Comparison of ENCODE assay signal across 9 mouse cellular contexts in the genomic region with DNA sequence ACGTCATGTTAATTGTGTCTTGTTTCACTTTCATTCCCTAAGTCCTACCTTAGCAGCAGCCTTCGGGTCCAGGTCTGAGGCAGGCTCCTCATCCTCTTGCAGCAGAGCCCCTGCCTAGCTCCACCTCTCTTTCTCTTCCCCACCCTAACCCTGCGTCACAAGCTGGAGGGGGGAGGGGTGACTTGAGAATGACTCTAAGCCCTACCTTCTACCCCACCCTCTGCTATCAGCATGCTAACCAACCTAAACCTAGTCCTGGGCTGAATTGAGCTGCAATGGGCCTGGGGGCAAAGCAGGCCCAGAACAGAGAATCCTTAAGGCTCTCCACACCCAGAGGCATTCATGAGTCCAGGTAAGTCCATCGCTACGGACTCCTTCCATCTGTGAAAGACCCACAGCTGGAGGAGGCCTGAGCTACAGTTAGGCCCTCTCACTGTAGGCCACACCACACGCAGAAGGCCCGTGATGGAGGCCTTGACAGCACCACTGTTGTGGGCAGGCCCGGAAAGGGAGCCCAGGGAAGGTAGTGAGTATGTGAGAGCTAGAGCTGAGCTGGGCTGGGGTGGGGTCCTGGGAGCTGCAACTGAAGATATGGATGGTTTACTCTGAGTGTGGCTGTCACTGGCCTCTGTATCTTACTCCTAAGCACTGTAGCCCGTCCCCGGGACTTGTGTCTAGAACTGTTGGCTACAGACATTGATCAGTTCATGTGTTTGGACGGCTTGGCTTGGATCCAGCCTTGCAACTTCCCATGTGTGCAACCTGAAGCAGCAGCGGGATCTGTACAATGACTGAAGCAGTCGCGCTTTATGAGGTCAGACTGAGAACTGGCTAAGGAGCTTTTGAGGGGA. TPM values are rescaled to one million over a fixed set of nuclear protein-coding genes. Genes with fewer than 3 reads are reported as not detected.
A peak's percentile ranks its signal among the peaks of the same experiment; 100 is the strongest.
DNase-seq lines count a peak whose midpoint lies in the region; ATAC-seq lines count a peak whose summit lies in the region.
"Had no signal": no experiment of that assay in that cellular context is flagged by ENCODE, and none has a peak within 500 bp of the region (broad histone marks: within the 10 kb centered on the region; RNA-seq: fewer than 3 reads in every experiment).

No protein-coding gene starts in this region.

- H3K27me3 ChIP-seq in heart, embryonic 12.5 days (replicated peaks): no peaks in the 10 kb centered on the region
- H3K27me3 ChIP-seq in lung, embryonic 15.5 days: no peaks in the 10 kb centered on the region
- H3K27me3 ChIP-seq in stomach, embryonic 15.5 days (replicated peaks): no peaks in the 10 kb centered on the region
- H3K27me3 ChIP-seq: neural tube, embryonic 15.5 days had no signal

- no peaks in the 10 kb centered on the region for H3K4me1 ChIP-seq in heart, embryonic 12.5 days (replicated peaks)
- H3K4me1 ChIP-seq in lung, embryonic 15.5 days: no peaks in the 10 kb centered on the region
- H3K4me1 ChIP-seq in stomach, embryonic 15.5 days: 0 out of 2 replicates have a peak, but pooled peaks cover 9% of the 10 kb centered on the region
- H3K4me1 ChIP-seq: neural tube, embryonic 15.5 days had no signal

- 0 out of 2 replicates have a peak, but pooled peaks have one; percentile 44 for ATAC-seq in heart, embryonic 12.5 days (ENCODE audit: insufficient number of reproducible peaks, low FRiP score)
- ATAC-seq in erythroblast, adult 5-6 weeks (replicated peaks; ENCODE audit: low FRiP score, poor library complexity, severe bottlenecking): peak; percentile 70
- peak; percentile 48 for ATAC-seq in lung, embryonic 15.5 days (ENCODE audit: borderline replicate concordance, extremely low read depth, low FRiP score, low TSS enrichment)
- peak; percentile 89; the same call in 1 of the 2 replicates for ATAC-seq in stomach, embryonic 15.5 days (ENCODE audit: insufficient read depth, low FRiP score, low read depth)

- no peak overlapping the region for H3K4me2 ChIP-seq in heart, embryonic 12.5 days
- no peak overlapping the region for H3K4me2 ChIP-seq in lung, embryonic 15.5 days
- H3K4me2 ChIP-seq in stomach, embryonic 15.5 days: no peak overlapping the region
- H3K4me2 ChIP-seq: neural tube, embryonic 15.5 days had no signal

- intact Hi-C loops in left cerebral cortex, postnatal 14 days (cut with DNase I): no loop called here

- no peak for DNase-seq in heart, adult 9 months (ENCODE audit: low spot score in 2 of 2)
- no peak for DNase-seq in left cerebral cortex, postnatal 14 days (ENCODE audit: low spot score in 2 of 2)
- no peak for DNase-seq in kidney, adult 8-10 months
- DNase-seq in right cerebral cortex, adult 18-20 months: no peak

- no peak overlapping the region for H3K9ac ChIP-seq in heart, embryonic 12.5 days
- no peak overlapping the region for H3K9ac ChIP-seq in lung, embryonic 15.5 days
- no peak overlapping the region for H3K9ac ChIP-seq in stomach, embryonic 15.5 days
- H3K9ac ChIP-seq: neural tube, embryonic 15.5 days had no signal

- WGBS in heart, embryonic 12.5 days: 72% methylated on average over 14 of the region's 14 CpGs
- whole genome bisulfite sequencing in lung, embryonic 15.5 days: 73% methylated on average over 14 of the region's 14 CpGs
- WGBS in stomach, embryonic 15.5 days: 70% methylated on average over 14 of the region's 14 CpGs

- no peaks in the 10 kb centered on the region for H3K36me3 ChIP-seq in heart, embryonic 12.5 days
- H3K36me3 ChIP-seq in lung, embryonic 15.5 days: no peaks in the 10 kb centered on the region
- no peaks in the 10 kb centered on the region for H3K36me3 ChIP-seq in stomach, embryonic 15.5 days
- H3K36me3 ChIP-seq: neural tube, embryonic 15.5 days had no signal

- no peak overlapping the region for H3K4me3 ChIP-seq in heart, embryonic 12.5 days
- H3K4me3 ChIP-seq in lung, embryonic 15.5 days: no peak overlapping the region
- H3K4me3 ChIP-seq in stomach, embryonic 15.5 days (replicated peaks): peak overlapping the region; percentile 4; the same call in 1 of the 2 replicates
- H3K4me3 ChIP-seq: neural tube, embryonic 15.5 days had no signal

- no peak overlapping the region for H3K27ac ChIP-seq in heart, embryonic 12.5 days (ENCODE audit: poor library complexity, severe bottlenecking)
- no peak overlapping the region for H3K27ac ChIP-seq in lung, embryonic 15.5 days
- peak overlapping the region; percentile 5; the same call in 1 of the 2 replicates for H3K27ac ChIP-seq in stomach, embryonic 15.5 days
- H3K27ac ChIP-seq: neural tube, embryonic 15.5 days had no signal

- H3K9me3 ChIP-seq in heart, embryonic 12.5 days (replicated peaks): no peaks in the 10 kb centered on the region
- H3K9me3 ChIP-seq in lung, embryonic 15.5 days: no peaks in the 10 kb centered on the region
- H3K9me3 ChIP-seq in stomach, embryonic 15.5 days: no peaks in the 10 kb centered on the region
- H3K9me3 ChIP-seq: neural tube, embryonic 15.5 days had no signal

RNA-seq across cellular contexts. Expression of gene Psd4, which starts 18.0 kb away (rescaled TPM):
- polyA plus RNA-seq in heart, embryonic 12.5 days (2016; fragmentation: Nextera tagmentation; extraction: Ambion mirVana): 0.42 and 1.3 TPM in 2 replicates
- 5.6 and 8.4 TPM in 2 replicates for total RNA-seq in erythroblast, adult 5-6 weeks (2015; ENCODE audit: low replicate concordance)
- 15.3 and 26.3 TPM in 2 replicates for total RNA-seq in erythroblast, adult 5-6 weeks (2017; ENCODE audit: low replicate concordance)
- polyA plus RNA-seq in lung, embryonic 15.5 days (2015; fragmentation: Nextera tagmentation; extraction: Ambion mirVana): 2.3 and 2.8 TPM in 2 replicates
- 6.3 and 6.4 TPM in 2 replicates for polyA plus RNA-seq in stomach, embryonic 15.5 days (2015; fragmentation: Nextera tagmentation; extraction: Ambion mirVana)
- 1 to 10 TPM in 1 of 2 experiments, under 1 TPM in 1; 0.99 to 2.2 TPM for total RNA-seq in left cerebral cortex, postnatal 14 days (2021)

RNA-seq across cellular contexts. Expression of gene Il1rn, which starts 48.7 kb away (rescaled TPM):
- 0.08 TPM in 1 of 2 replicates, not detected in the other for polyA plus RNA-seq in heart, embryonic 12.5 days (2016; fragmentation: Nextera tagmentation; extraction: Ambion mirVana)
- 10.7 and 15.4 TPM in 2 replicates for total RNA-seq in erythroblast, adult 5-6 weeks (2015; ENCODE audit: low replicate concordance)
- 3.9 and 8.9 TPM in 2 replicates for total RNA-seq in erythroblast, adult 5-6 weeks (2017; ENCODE audit: low replicate concordance)
- polyA plus RNA-seq in lung, embryonic 15.5 days (2015; fragmentation: Nextera tagmentation; extraction: Ambion mirVana): 0.42 and 0.84 TPM in 2 replicates
- polyA plus RNA-seq in stomach, embryonic 15.5 days (2015; fragmentation: Nextera tagmentation; extraction: Ambion mirVana): 4.7 and 7.3 TPM in 2 replicates
- total RNA-seq in left cerebral cortex, postnatal 14 days (2021): not detected
- polyA plus RNA-seq: neural tube, embryonic 15.5 days had no signal
